Mouse (Mus musculus): ENCODE data around the gene Sco2. TPM values are rescaled to one million over a fixed set of nuclear protein-coding genes. Genes with fewer than 3 reads are reported as not detected.

The Sco2 gene
- 59.7 and 60.3 TPM in 2 replicates for polyA plus RNA-seq (2012; rRNA removed)

DNA sequence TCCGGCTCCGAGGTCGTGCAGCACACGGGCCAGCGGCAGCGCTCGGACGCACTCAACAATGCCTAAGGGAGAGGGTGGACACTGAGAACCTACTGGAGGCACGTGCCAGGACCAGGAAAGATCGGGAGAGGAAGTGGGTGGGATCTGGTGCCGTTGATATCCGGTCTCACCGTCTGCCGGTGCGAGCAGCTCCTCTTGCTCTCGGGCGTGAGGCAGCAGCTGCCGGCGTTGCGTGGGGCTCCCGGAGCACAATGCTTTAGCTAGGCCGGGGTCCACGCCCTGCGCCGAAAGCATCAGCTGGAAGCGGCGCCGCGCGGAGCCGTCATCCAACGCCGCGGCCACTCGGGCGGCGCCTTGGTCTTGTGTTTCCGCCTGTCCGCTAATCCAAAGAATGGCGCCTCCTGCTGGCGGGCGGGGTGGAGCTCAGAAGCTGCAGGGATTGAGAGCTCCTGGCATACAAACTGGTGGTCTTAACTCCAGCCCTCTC lies at the start of gene Sco2:
Sco2 (minus strand) TSS at position 85 of the 487 bp plus-strand sequence.
- Histone ChIP-seq H3K4me1 (ENCODE audit: control insufficient read depth, insufficient read depth, low read length) (peaks cover 28% of the 10 kb centered on the region), H3K27ac (ENCODE audit: insufficient read depth, low read length) (peak within 1 kb of the TSS; percentile 82), H3K27me3 (ENCODE audit: control insufficient read depth, insufficient read depth, low read length) (no peaks in the 10 kb centered on the region), H3K4me3 (replicated peaks; ENCODE audit: insufficient read depth, low read depth, low read length) (peak within 1 kb of the TSS; percentile 62)
- DNase-seq, result peak; percentile 91 to 96
- WGBS, result under 1% methylated on average over 42 of the region's 42 CpGs
- TF ChIP-seq CTCF (IDR thresholded peaks at IDR 0.05; ENCODE audit: borderline replicate concordance, insufficient read depth, low read depth, low read length), result peak; percentile 74
- TF ChIP-seq POLR2A (IDR thresholded peaks at IDR 0.05; ENCODE audit: borderline replicate concordance, insufficient read depth, low read length), result peak; percentile 60; the same call in 1 of the 2 replicates

DNA sequence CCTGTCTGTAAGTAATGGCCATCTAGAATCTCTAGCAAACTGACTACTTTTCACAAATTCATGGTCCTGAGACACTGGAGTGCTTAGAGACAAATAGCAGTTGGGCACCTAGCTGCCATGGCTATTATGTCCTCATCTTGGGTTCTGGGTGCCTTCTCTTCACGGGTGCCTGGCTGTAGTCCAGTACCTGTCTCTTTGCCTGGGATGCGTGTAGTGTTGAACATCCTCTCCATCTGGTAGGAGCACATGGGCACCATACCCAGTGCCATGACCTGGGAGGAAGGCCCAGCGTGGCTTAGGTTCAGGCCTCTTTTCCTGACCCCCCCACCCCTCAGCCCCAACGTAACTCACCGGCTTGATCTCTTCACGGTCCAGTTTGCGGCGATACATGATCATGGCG lies 48.3 kb upstream of the Sco2 start:
- peaks cover 6% of the 10 kb centered on the region for H3K4me1 ChIP-seq (ENCODE audit: control insufficient read depth, insufficient read depth, low read length)
- DNase-seq, result peak; percentile 39 to 52
- H3K27ac ChIP-seq (ENCODE audit: insufficient read depth, low read length), result no peak overlapping the region
- H3K4me3 ChIP-seq (replicated peaks; ENCODE audit: insufficient read depth, low read depth, low read length), result no peak overlapping the region
- TF ChIP-seq CTCF (IDR thresholded peaks at IDR 0.05; ENCODE audit: borderline replicate concordance, insufficient read depth, low read depth, low read length) (no peak), POLR2A (IDR thresholded peaks at IDR 0.05; ENCODE audit: borderline replicate concordance, insufficient read depth, low read length) (no peak)
- WGBS, result 52% methylated on average over 9 of the region's 9 CpGs
- H3K27me3 ChIP-seq (ENCODE audit: control insufficient read depth, insufficient read depth, low read length), result no peaks in the 10 kb centered on the region

DNA sequence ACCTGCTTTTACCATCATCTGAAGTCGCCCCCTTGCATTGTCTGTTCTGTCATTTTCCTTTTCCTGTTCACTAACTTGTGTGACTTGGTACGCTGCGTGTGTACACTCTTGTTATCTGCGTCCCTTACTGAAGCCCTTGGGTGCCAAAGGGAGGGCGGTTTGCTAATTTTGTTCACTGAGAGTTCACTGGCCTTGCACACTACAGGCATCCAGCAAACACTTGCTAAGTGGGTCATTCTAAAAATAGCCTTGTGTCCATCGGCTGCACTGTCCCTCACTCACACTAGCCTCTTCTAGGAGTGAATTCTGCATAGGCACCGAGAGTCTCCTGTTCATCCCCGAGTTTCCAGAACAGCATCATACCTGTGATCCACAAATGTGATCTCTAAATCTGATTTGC lies 41.6 kb upstream of the Sco2 start:
- H3K4me3 ChIP-seq (replicated peaks; ENCODE audit: insufficient read depth, low read depth, low read length), result peak overlapping the region; percentile 8
- DNase-seq, result peak; percentile 50 to 62
- H3K27me3 ChIP-seq (ENCODE audit: control insufficient read depth, insufficient read depth, low read length), result no peaks in the 10 kb centered on the region
- 14% methylated on average over 8 of the region's 8 CpGs for WGBS
- peaks cover 9% of the 10 kb centered on the region for H3K4me1 ChIP-seq (ENCODE audit: control insufficient read depth, insufficient read depth, low read length)
- H3K27ac ChIP-seq (ENCODE audit: insufficient read depth, low read length), result peak overlapping the region; percentile 87
- no peak for TF ChIP-seq POLR2A (IDR thresholded peaks at IDR 0.05; ENCODE audit: borderline replicate concordance, insufficient read depth, low read length)
- TF ChIP-seq CTCF (IDR thresholded peaks at IDR 0.05; ENCODE audit: borderline replicate concordance, insufficient read depth, low read depth, low read length), result no peak

DNA sequence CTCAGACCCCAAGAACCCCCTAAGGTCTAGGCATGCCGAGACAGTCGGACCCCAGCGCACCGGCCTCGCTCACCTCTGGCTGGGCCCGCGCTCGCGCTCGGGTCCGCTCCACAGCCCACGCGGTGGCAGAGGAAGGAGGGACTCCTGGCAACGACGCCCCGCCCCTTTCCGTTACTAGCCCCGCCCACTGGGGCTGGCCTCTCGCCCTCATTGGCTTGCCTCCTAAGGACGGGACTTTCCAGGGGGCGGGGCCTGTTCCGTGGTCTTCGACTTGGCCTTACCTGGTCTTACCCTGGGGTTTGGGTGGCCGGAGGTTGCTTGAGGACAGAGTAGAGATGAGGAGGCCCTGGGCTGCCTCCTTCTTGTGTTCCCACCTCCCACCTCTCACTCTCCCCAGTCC lies 36.5 kb upstream of the Sco2 start, which contains the start of gene Syce3:
Syce3 (minus strand) TSS at position 386 of the 400 bp plus-strand sequence.
- TF ChIP-seq CTCF (IDR thresholded peaks at IDR 0.05; ENCODE audit: borderline replicate concordance, insufficient read depth, low read depth, low read length), result no peak
- no peak for TF ChIP-seq POLR2A (IDR thresholded peaks at IDR 0.05; ENCODE audit: borderline replicate concordance, insufficient read depth, low read length)

DNA sequence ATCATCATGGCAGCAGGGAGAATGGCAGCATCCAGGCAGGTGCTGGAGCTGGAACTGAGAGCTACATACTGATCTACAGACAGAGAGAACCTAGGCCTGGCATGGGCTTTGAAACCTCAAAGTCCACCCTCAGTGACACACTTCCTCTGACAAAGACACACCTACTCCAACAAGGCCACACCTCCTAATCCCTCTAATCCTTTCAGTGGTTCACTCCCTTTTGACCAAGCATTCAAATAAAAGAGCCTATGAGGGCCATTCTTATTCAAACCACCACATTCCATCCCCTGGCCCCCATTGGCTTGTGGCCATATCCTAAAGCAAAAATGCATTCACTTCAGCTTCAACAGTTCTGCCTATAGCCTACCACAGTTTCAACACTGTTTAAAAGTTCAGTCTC lies 33.0 kb upstream of the Sco2 start:
- DNase-seq, result no peak
- no peaks in the 10 kb centered on the region for H3K4me1 ChIP-seq (ENCODE audit: control insufficient read depth, insufficient read depth, low read length)
- H3K4me3 ChIP-seq (replicated peaks; ENCODE audit: insufficient read depth, low read depth, low read length), result no peak overlapping the region
- no peak overlapping the region for H3K27ac ChIP-seq (ENCODE audit: insufficient read depth, low read length)
- no peaks in the 10 kb centered on the region for H3K27me3 ChIP-seq (ENCODE audit: control insufficient read depth, insufficient read depth, low read length)
- TF ChIP-seq CTCF (IDR thresholded peaks at IDR 0.05; ENCODE audit: borderline replicate concordance, insufficient read depth, low read depth, low read length) (no peak), POLR2A (IDR thresholded peaks at IDR 0.05; ENCODE audit: borderline replicate concordance, insufficient read depth, low read length) (no peak)

More for the DNA sequence above, 36.5 kb upstream of the Sco2 start, which contains the start of gene Syce3:
- Histone ChIP-seq H3K4me1 (ENCODE audit: control insufficient read depth, insufficient read depth, low read length) (no peaks in the 10 kb centered on the region; the same call in 1 of the 2 replicates), H3K4me3 (replicated peaks; ENCODE audit: insufficient read depth, low read depth, low read length) (no peak within 1 kb of the TSS), H3K27me3 (ENCODE audit: control insufficient read depth, insufficient read depth, low read length) (no peaks in the 10 kb centered on the region), H3K27ac (ENCODE audit: insufficient read depth, low read length) (no peak within 1 kb of the TSS)
- 90% methylated on average over 24 of the region's 24 CpGs for WGBS
- no peak for DNase-seq

DNA sequence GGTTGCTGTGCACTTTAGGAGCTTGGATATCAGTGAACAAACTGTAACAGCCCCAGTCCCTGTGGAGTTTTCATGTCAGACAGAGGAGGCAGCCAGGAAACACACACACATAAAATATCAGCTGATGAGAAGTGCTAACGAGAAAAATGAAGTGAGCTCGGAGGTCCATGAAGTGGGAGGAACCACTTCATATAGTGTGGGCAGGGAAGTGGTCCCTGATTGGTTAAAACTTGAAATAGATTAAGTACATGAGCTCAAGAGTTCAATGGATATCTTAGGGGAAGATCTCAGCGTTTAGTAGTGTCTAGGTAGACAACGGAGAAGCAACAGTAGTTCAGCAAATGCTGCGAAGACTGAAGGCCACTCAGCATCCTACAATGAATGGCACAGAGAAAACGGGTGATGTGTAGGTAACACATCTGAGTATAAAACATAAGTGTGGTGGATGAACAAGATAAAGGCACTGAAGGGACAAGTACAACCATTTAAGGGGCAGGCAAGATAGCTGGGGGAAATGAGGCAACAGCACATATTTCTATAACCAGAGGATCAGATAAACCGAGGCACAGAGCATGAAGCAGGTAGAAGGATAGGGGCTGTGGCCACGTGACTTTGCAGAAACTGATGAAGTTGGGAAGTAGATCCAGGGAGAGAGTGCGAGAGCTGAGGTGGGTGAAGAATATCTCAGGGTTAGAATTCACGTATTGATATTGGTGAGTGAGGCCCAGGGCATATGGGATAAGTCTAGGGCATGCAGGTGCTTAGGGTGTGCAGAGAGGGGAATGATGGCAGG lies 31.4 kb upstream of the Sco2 start:
- 81% methylated on average over 10 of the region's 10 CpGs for WGBS
- H3K27me3 ChIP-seq (ENCODE audit: control insufficient read depth, insufficient read depth, low read length), result no peaks in the 10 kb centered on the region
- H3K4me3 ChIP-seq (replicated peaks; ENCODE audit: insufficient read depth, low read depth, low read length), result no peak overlapping the region
- no peak overlapping the region for H3K27ac ChIP-seq (ENCODE audit: insufficient read depth, low read length)
- no peak for TF ChIP-seq POLR2A (IDR thresholded peaks at IDR 0.05; ENCODE audit: borderline replicate concordance, insufficient read depth, low read length)
- no peak for TF ChIP-seq CTCF (IDR thresholded peaks at IDR 0.05; ENCODE audit: borderline replicate concordance, insufficient read depth, low read depth, low read length)
- no peak for DNase-seq
- H3K4me1 ChIP-seq (ENCODE audit: control insufficient read depth, insufficient read depth, low read length), result no peaks in the 10 kb centered on the region

DNA sequence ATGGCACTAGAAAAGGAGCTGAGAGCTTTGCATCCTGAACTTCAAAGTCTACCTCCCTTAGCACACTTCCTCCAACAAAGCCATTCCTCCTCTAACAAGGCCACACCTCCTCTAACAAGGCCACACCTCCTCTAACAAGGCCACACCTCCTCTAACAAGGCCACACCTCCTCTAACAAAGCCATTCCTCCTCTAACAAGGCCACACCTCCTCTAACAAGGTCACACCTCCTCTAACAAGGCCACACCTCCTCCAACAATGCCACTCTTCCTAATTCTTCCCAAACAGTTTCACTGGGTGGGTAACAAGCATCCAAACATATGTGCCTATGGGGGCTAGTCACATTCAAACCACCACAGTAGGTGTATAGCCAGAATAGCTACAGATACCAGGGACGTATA lies 28.8 kb upstream of the Sco2 start:
- H3K4me3 ChIP-seq (replicated peaks; ENCODE audit: insufficient read depth, low read depth, low read length), result no peak overlapping the region
- DNase-seq, result no peak
- TF ChIP-seq CTCF (IDR thresholded peaks at IDR 0.05; ENCODE audit: borderline replicate concordance, insufficient read depth, low read depth, low read length), result no peak
- 86% methylated on average over 1 of the region's 1 CpGs for WGBS
- no peaks in the 10 kb centered on the region for H3K4me1 ChIP-seq (ENCODE audit: control insufficient read depth, insufficient read depth, low read length)
- no peaks in the 10 kb centered on the region for H3K27me3 ChIP-seq (ENCODE audit: control insufficient read depth, insufficient read depth, low read length)
- H3K27ac ChIP-seq (ENCODE audit: insufficient read depth, low read length), result no peak overlapping the region

DNA sequence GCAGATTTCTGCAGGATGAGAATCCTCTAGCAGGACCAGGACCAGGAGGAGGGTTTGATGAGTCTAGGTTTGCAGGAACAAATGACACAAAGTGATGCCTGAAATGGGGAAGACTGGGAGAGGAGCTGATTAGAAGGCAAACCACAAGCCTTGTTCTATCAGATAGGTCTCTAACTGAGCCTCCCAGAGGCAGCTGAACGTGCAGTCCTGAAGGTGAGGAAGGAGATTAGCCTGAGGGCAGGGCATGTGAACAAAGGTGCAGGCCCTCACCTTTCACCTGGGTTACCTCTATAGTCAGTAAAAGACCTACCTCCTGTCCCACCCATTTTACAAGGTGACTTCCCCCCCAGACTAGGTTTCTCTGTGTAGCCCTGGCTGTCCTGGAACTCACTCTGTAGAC lies 26.1 kb upstream of the Sco2 start:
- TF ChIP-seq POLR2A (IDR thresholded peaks at IDR 0.05; ENCODE audit: borderline replicate concordance, insufficient read depth, low read length) (no peak), CTCF (IDR thresholded peaks at IDR 0.05; ENCODE audit: borderline replicate concordance, insufficient read depth, low read depth, low read length) (no peak)
- 92% methylated on average over 1 of the region's 1 CpGs for WGBS

More for the DNA sequence above, 26.1 kb upstream of the Sco2 start:
- DNase-seq, result no peak
- Histone ChIP-seq H3K4me3 (replicated peaks; ENCODE audit: insufficient read depth, low read depth, low read length) (no peak overlapping the region), H3K27me3 (ENCODE audit: control insufficient read depth, insufficient read depth, low read length) (no peaks in the 10 kb centered on the region), H3K27ac (ENCODE audit: insufficient read depth, low read length) (no peak overlapping the region), H3K4me1 (ENCODE audit: control insufficient read depth, insufficient read depth, low read length) (no peaks in the 10 kb centered on the region)

All from cerebellum, adult 2 months (tissue).